Mouse (Mus musculus) 3134 (cell line): ENCODE results near the gene Dcaf1.
A peak's percentile ranks its signal among the peaks of the same experiment; 100 is the strongest.

Experiments used
- DNase-seq: peaks from one replicate; pipeline ENCODE4 v3.0.0-alpha.2; 2011; ENCODE audit warnings: low spot score; ENCODE audit not compliant: insufficient read length; ENCODE audit errors: extremely low read depth

Gene Dcaf1

GRCm38 (mm10) chr9:106821618-106822380 is at the start of gene Dcaf1:
Dcaf1 (plus strand) TSS chr9:106821874.
- DNase-seq = peak; percentile 99

- no peak for DNase-seq
Measured at GRCm38 (mm10) chr9:106776116-106776515, 45.6 kb upstream of the Dcaf1 start.

- no peak for DNase-seq
Measured at GRCm38 (mm10) chr9:106777423-106777822, 44.3 kb upstream of the Dcaf1 start.

- no peak for DNase-seq
Measured at GRCm38 (mm10) chr9:106778319-106778718, 43.4 kb upstream of the Dcaf1 start.

GRCm38 (mm10) chr9:106780086-106780485 is 41.6 kb upstream of the Dcaf1 start:
- DNase-seq = no peak

- no peak for DNase-seq
Measured at GRCm38 (mm10) chr9:106783554-106783953, 38.1 kb upstream of the Dcaf1 start.

GRCm38 (mm10) chr9:106785206-106785605 is 36.5 kb upstream of the Dcaf1 start:
- no peak for DNase-seq

GRCm38 (mm10) chr9:106787979-106788811 is 33.5 kb upstream of the Dcaf1 start:
- peak; percentile 28 for DNase-seq

GRCm38 (mm10) chr9:106788812-106789321 is 32.8 kb upstream of the Dcaf1 start, which contains the start of gene Rad54l2:
Rad54l2 (minus strand) TSS chr9:106789194.
- DNase-seq = peak; percentile 81

GRCm38 (mm10) chr9:106789363-106789762 is 32.3 kb upstream of the Dcaf1 start:
- no peak for DNase-seq

- no peak for DNase-seq
Measured at GRCm38 (mm10) chr9:106790831-106791230, 30.8 kb upstream of the Dcaf1 start.

GRCm38 (mm10) chr9:106806503-106806902 is 15.2 kb upstream of the Dcaf1 start:
- DNase-seq = no peak

- DNase-seq = no peak
Measured at GRCm38 (mm10) chr9:106818191-106818590, 3.5 kb upstream of the Dcaf1 start.

- no peak for DNase-seq
Measured at GRCm38 (mm10) chr9:106819201-106819600, 2.5 kb upstream of the Dcaf1 start.

- DNase-seq = no peak
Measured at GRCm38 (mm10) chr9:106821050-106821617, 540 bp upstream of the Dcaf1 start.

GRCm38 (mm10) chr9:106822381-106823104 is 869 bp downstream of the Dcaf1 start:
- DNase-seq = peak; percentile 92

- no peak for DNase-seq
Measured at GRCm38 (mm10) chr9:106840569-106840968, 18.9 kb downstream of the Dcaf1 start.

GRCm38 (mm10) chr9:106842800-106843199 is 21.1 kb downstream of the Dcaf1 start:
- no peak for DNase-seq

GRCm38 (mm10) chr9:106856664-106857063 is 35.0 kb downstream of the Dcaf1 start:
- DNase-seq = no peak

- no peak for DNase-seq
Measured at GRCm38 (mm10) chr9:106858036-106858435, 36.4 kb downstream of the Dcaf1 start.
